Mouse (Mus musculus) urinary bladder, adult 18-20 months (tissue): Measurements from ENCODE around the gene Sdc4.

Experiments
- DNase-seq, 2 experiments: peaks; one replicate each; pipeline ENCODE4 v3.0.0; 2022; ENCODE audit warnings: low spot score in 2 of 2, mixed read lengths in 2 of 2

The Sdc4 gene

DNA sequence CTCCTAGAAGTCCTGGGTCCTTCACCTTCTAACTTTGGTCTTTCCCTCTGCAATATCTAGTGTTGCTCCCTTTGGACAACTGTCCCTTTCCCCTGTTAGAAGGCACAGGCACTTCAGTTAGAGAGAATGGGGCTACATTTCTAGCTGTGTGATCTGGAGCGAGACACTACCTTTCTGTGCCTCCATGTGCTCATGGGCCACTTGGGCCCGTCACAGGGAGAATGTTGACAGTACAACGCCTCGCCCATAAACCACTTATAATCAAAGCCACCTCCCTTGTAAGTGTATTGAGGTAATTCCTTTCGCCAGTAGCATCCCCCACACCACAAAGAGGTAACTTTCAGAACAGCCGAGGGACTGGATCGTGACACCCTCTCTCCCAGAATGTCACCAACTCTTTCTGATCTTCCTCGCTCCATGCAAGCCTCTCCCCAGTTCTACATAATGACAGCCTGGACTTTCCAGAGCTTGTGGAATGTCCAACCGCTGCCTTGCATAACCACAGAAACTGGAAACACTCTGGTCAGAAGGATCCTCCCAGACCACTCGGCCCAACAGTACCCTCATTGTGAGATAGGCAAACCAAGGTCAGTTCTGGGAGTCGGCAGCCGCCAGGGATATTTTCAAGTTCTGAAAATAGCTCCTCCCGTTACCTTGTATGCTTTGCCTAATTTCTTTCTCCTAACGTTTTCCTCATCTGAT lies 5.8 kb upstream of the Sdc4 start:
- no peak for DNase-seq

DNA sequence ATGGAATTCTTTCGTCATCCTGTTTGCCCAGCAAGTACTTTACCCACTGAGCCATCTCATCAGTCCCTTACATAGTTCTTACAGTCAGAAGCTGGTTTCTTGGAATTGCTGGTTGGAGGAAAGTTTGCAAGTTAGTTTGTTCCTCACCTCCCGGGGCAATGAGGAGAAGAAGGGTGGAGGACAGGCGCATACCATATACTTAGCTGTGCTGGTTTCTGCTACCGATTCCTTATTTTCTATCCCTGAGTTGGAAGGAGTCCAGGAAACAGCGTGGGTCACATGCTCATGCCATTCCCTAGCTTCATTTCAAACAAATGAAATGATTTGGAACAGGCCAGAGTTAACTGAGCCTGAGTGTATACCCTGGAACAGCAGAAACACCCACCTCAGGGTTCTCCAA lies 5.2 kb upstream of the Sdc4 start:
- no peak for DNase-seq

GRCm38 (mm10) chr2:164448140-164448539 lies 4.5 kb upstream of the Sdc4 start:
- no peak for DNase-seq

GRCm38 (mm10) chr2:164446086-164446469 lies 2.4 kb upstream of the Sdc4 start:
- no peak for DNase-seq

DNA sequence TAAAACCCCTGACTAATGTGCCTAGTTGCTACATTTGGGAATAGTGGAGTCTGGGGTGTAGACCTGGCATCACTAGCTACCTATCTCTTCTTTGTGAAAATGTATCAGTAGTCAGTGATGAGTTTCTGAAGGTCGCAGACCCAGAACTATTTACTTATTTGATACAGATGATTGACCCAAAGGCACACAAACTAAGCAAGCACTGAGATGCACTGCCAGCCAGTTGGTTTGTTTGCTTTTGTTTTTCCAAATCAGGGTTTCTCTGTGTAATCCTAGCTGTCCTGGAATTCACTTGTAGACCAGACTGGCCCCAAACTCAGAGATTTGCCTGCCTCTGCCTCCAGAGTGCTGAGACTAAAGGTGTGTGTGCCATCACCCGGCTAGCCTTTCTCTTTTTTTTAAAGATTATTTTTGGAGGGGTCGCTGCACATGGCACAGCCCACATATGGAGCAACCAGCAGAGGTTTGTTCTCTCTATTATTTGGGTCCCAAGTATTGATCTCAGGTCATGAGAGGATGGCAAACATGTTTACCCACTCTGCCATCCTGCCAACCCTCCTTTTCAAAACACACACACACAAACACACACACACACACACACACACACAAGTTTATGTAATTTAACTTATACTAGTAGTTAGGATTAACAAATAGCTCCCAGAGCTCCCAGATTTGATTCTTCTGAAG lies 1.9 kb upstream of the Sdc4 start:
- DNase-seq: no peak

DNA sequence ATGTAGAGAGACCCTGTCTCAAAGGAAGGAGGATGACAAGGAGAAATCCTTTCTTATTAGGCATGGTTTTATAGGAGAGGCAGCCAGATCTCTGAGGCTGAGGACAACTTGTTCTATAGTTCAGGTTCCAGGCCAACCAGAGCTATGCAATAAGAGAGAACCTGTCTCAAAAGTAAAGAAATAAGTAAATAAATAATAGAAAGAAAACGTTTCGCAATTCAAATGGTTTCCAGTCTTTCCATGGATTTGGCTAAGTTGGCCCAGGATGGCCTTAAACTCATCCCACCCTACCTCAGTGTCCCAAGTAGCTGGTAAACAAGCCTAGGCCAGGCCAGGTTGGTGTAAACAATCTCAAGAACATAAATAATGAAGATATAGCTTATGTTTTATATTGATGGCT lies 1.0 kb upstream of the Sdc4 start:
- DNase-seq: no peak

DNA sequence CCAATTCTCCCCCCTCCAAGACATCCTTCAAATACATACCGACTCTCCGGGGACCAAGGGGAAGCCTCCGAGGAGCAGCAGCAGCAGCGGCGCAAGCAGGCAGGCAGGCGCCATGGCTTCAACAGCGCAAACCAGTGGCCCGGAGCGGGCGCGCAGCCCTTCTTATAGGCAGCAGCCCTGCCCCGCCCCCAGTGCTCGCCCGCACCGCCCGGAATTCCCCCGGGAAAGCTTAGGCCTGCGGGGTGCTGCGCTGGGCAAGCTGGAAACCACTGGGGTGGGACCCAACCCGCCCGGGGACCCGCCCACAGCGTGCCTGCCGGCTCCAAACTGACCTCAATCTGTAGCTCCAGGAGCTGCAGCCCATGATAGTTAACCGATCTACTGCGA lies 643 bp downstream of the Sdc4 start:
- DNase-seq: peak; percentile 86 to 91

- no peak for DNase-seq
These were observed 1.2 kb downstream of the Sdc4 start for GRCm38 (mm10) chr2:164442315-164443050.

- DNase-seq: no peak
These were observed 2.0 kb downstream of the Sdc4 start for GRCm38 (mm10) chr2:164441731-164442130.

DNA sequence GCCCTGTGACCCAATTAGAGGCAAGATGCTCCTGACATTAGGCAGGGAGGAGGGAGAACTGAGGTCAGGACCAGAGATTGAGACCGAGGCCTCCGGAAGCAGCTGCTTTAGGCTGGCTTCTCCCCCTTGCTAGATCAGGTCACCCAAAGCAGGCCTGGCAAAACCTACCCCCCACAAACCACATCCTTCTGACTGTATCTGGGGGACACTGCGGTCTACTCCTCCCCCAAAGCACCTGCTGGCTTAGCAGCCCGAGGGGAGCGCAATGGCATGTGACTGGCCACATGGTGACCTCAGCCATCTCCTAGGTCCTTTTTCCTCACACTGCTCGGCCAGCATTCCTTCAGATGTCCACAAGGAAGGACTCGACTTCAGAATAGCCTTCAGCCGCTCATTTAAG lies 2.5 kb downstream of the Sdc4 start:
- no peak for DNase-seq

GRCm38 (mm10) chr2:164440314-164440713 lies 3.4 kb downstream of the Sdc4 start:
- DNase-seq: no peak

- DNase-seq: no peak
These were observed 4.7 kb downstream of the Sdc4 start for GRCm38 (mm10) chr2:164439001-164439421.

DNA sequence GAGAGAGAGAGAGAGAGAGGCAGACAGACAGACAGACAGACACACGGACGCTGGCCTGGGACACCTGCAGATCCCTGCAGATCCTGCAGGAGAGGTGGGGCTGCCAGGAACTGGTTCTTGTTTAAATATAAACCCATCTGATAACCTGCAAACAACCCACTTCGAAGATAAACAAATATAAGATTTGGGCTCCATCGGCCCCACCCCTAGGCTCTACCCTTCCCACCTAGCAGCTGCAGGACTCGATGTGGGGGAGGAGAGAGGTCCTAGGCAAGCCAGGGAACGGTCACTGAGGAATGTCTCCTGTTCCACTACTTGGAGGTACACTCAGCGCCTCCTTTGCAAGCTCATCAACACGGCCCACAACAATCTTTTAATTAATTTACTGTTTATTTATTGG lies 5.4 kb downstream of the Sdc4 start:
- DNase-seq: no peak

GRCm38 (mm10) chr2:164437710-164438109 lies 6.0 kb downstream of the Sdc4 start:
- DNase-seq: no peak

DNA sequence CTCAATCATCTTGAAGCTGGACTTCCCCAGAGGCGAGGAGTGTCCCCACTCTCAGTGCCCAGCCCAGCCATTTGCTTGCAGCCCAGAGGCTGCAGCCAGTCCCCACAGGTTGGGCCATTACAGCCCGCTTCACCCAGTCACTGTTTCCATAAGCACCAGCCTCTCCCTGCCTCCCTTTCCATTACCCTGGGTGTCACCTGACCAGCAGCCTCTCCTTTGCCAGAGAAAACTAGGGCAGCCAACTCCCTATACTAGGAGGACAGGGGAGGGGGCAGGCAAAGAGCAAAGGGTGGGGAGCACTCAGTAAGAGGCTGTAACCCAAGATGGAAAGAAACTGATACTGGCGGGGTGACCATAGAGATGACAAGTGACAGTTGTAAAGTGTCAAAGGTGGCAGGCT lies 6.7 kb downstream of the Sdc4 start:
- DNase-seq: peak in 1 of 2 experiments; percentile 62

DNA sequence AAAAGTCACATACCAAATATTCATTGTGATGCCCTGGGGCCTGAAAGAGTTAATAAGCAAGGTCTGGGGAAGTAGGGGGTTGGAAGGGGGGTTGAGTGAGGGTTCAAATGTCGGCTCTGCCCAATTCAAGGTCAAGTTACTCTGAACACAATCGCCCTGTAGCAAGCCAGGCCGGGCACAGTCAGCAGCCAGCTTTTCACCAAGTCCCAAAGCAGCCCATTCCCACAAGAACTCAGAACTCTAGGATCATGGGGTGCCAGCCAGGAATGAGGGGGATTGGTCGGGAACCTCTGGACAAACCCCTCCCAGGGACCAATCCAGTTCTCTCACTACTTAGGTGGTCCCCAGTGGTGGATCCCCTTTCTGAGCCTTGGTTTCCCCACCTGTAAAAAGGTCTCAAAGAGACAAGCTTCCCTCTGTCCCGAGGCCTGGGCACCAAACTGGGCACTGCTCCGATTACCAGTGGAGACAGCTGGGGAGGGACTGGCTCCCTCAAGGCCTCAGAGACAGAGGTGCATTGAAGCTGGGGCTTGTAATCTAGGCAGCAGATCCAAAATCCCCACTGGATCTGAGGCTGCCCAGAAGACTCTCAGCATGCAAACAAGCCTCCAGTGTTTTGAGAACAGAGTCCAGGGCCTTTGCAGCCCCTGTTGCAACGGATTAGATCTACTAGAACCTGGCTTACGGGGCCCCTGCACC lies 7.3 kb downstream of the Sdc4 start:
- DNase-seq: no peak

DNA sequence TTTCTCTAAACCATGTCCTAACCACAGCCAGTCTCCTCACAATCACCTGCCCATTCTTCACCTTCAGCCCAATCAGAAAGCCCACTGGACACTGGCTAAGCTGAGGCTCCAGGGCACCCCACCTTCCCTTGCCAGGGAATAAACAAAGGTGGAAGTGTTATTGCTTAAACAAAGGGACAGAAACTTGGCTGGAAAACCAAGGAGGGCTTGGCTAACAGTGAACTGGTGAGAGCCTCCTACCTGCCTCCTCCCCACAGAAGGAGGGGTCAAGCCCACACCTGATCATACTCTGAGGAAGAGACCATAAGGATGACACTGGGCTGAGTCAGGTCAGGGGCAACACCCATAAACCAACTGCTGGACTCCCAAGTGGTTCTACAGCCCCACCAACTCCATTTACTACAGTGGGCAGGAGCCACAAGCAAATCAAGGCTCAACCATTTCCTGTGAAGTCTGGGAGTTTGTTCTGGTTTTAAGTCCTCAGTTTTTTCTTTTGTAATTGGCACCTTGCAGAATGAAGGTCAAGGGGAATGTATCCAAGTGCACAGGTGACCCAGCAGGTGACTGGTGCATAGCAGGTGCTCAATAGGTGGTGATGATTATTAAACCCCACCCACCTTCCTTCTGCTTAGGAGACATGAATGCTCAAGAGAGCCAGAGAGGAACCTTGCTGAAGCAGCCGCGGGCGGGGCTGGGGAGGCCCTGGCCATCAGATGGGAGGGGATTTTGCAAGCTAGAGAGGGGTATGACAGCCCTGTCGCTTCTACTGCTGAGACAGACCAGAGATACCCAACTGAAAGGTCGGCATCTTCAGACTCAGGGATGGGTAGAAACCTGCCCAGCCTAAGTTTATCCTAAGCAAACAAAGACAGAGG lies 8.2 kb downstream of the Sdc4 start:
- no peak for DNase-seq

DNA sequence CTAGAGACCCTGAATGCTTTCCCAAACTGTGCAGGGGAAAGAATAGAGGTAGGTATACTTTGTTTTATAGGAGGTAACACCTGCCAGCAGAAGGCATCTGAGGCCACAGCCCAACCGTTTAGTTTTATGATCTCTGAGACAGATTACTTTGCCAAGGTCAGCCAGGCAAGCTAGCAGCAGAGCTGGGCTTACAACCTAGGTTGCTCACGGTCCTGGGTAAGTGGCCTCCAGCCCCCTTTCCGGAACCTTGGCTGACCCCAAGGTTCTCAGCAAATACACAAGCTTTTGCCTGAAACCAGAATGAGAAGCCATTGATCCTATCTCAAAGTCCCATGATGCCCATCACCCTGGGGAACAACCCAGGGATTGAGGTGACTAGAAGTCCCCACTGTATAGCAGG lies 9.0 kb downstream of the Sdc4 start:
- DNase-seq: no peak

- no peak for DNase-seq
These were observed 10.3 kb downstream of the Sdc4 start for GRCm38 (mm10) chr2:164433278-164433895.

DNA sequence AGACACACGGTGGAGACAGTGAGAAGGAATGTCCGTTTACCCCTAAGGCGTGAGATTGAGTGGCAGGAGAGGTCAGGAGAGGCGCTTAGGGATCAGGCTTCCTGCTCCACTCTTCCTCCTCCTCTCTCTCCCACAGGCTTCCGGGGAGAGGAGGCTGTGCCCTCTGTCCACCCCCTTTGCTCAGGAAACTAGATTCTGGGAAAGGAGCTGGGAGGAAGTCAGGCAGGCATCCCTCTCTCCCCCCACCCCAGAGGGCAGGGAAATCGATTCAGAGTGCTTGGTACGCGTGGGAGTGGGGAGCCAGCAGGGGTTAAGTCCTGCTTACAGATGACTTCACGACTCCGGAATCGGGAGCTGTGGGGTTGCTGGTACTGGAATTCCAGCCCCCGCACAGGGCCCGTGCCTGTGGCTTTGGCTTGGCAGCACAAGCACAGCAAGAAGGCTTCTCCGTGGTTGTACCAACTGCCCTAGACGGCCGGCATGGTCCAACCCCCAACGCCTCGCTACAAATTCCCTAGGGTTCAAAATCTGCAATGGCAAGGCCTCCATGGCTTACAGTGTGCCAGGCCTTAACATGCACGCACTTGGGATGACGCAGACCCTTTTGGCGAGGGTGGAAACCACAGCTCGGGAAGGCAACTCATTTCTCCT lies 11.0 kb downstream of the Sdc4 start:
- DNase-seq: peak in 1 of 2 experiments; percentile 55
